Mouse (Mus musculus) hindbrain, embryonic 12.5 days (tissue): ENCODE measurements around the gene Serpina10. TPM values are rescaled to one million over a fixed set of nuclear protein-coding genes. Genes with fewer than 3 reads are reported as not detected.
"Not testable (repeated sequence)": the region's sequence is repeated elsewhere in the genome, so short reads cannot be mapped to it uniquely, and the experiment has no call there.

ENCODE experiments used
- ATAC-seq: fragments of 200-750 bp; cut with Nextera tagmentation; 2 replicates; pipeline ENCODE4 v1.8.0; 2017; ENCODE audit warnings: moderate TSS enrichment; ENCODE audit not compliant: low FRiP score
- H3K27ac ChIP-seq: fragments of 300-500 bp; sonication (generic); 2 replicates; pipeline ENCODE4 v1.5.1; 2016; ENCODE audit warnings: mild to moderate bottlenecking
- H3K27me3 ChIP-seq: fragments of 300-500 bp; sonication (generic); 2 replicates; pipeline ENCODE4 v1.6.1; 2016; ENCODE audit warnings: mild to moderate bottlenecking
- H3K36me3 ChIP-seq: fragments of 300-500 bp; sonication (generic); 2 replicates; pipeline ENCODE4 v1.6.1; 2016; ENCODE audit warnings: mild to moderate bottlenecking
- H3K4me1 ChIP-seq: fragments of 300-500 bp; sonication (generic); 2 replicates; pipeline ENCODE4 v1.6.1; 2016
- H3K4me2 ChIP-seq: fragments of 300-500 bp; sonication (generic); replicated peaks from 2 replicates; pipeline ENCODE4 v1.6.1; 2016; ENCODE audit warnings: mild to moderate bottlenecking
- H3K4me3 ChIP-seq: fragments of 300-500 bp; sonication (generic); 2 replicates; pipeline ENCODE4 v1.5.1; 2016; ENCODE audit warnings: mild to moderate bottlenecking
- H3K9ac ChIP-seq: fragments of 300-500 bp; sonication (generic); 2 replicates; pipeline ENCODE4 v1.6.1; 2016; ENCODE audit warnings: mild to moderate bottlenecking, moderate library complexity
- H3K9me3 ChIP-seq: fragments of 300-500 bp; sonication (generic); replicated peaks from 2 replicates; pipeline ENCODE4 v1.6.1; 2016; ENCODE audit warnings: mild to moderate bottlenecking
- WGBS: fragments of 180-500 bp; shearing (Covaris S2); methylation state at CpG from one replicate; pipeline ENCODE4 v1.1.7; 2016; 5-methylcytosine and 5-hydroxymethylcytosine counted together
- polyA plus RNA-seq: library from polyadenylated mRNA; unstranded; fragments of >200 nt; fragmentation: Nextera tagmentation; extraction: Ambion mirVana; gene quantifications from 2 replicates; pipeline ENCODE4 v1.2.1, GENCODE M21; 2016

Gene Serpina10
- polyA plus RNA-seq, 1 experiment from 2014 or later = not detected

- H3K36me3 ChIP-seq = no peaks in the 10 kb centered on the region
- WGBS = 66% methylated on average over 2 of the region's 2 CpGs
- no peak for ATAC-seq
- no peaks in the 10 kb centered on the region for H3K4me1 ChIP-seq
- H3K4me3 ChIP-seq = no peak overlapping the region
- no peaks in the 10 kb centered on the region for H3K27me3 ChIP-seq
- no peaks in the 10 kb centered on the region for H3K9me3 ChIP-seq
- H3K27ac ChIP-seq = no peak overlapping the region
- no peak overlapping the region for H3K9ac ChIP-seq
- H3K4me2 ChIP-seq = no peak overlapping the region
These were observed 32.8 kb downstream of the Serpina10 start for GRCm38 (mm10) chr12:103598411-103598810.

- H3K27ac ChIP-seq = no peak overlapping the region
- ATAC-seq = no peak
- H3K4me2 ChIP-seq = no peak overlapping the region
- H3K27me3 ChIP-seq = no peaks in the 10 kb centered on the region
- H3K4me3 ChIP-seq = no peak overlapping the region
- H3K9ac ChIP-seq = no peak overlapping the region
- H3K9me3 ChIP-seq = no peaks in the 10 kb centered on the region
- H3K36me3 ChIP-seq = no peaks in the 10 kb centered on the region
- WGBS = 85% methylated on average over 8 of the region's 8 CpGs
- no peaks in the 10 kb centered on the region for H3K4me1 ChIP-seq
These were observed 47.5 kb downstream of the Serpina10 start for GRCm38 (mm10) chr12:103583771-103584170.

DNA sequence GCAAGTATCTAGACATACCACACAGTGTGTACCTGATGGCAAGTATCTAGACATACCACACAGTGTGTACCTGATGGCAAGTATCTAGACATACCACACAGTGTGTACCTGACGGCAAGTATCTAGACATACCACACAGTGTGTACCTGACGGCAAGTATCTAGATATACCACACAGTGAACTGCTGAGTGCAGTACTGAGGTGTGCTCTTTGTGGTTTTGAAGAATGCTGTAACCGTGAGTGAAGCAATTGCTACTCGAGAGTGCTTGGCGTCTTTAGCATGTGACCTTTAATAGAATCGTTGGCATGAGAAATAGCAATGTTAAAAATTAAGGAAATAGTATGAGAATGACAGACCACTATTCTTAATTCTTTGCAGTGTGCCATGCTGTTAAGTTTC lies 53.1 kb downstream of the Serpina10 start:
- H3K4me1 ChIP-seq, H3K4me2 ChIP-seq, H3K36me3 ChIP-seq, H3K4me3 ChIP-seq, H3K9ac ChIP-seq, ATAC-seq, H3K9me3 ChIP-seq, H3K27me3 ChIP-seq, H3K27ac ChIP-seq: not testable (repeated sequence)
- WGBS = 94% methylated on average over 6 of the region's 6 CpGs

DNA sequence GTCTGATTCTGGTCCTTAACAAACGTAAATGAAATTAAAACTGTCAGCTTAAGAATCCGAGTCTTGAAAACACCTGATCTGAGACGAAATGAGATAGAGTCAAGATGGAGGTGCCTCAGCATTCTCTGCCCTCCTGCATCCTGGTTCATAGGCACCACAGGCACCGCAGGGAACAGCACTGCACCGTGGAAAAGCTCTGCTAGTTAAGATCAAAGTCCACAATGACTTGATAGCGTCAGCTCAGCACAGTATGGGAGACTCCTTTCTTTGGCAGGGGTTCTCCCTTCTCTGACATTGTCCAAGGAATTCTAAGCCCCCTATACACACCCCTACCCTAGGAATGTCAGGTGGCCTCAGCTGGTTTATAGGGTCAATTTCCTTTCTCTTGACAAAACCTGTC lies 61.6 kb downstream of the Serpina10 start:
- H3K4me1 ChIP-seq = no peaks in the 10 kb centered on the region
- no peak overlapping the region for H3K4me2 ChIP-seq
- 69% methylated on average over 6 of the region's 6 CpGs for WGBS
- no peak overlapping the region for H3K9ac ChIP-seq
- no peak overlapping the region for H3K4me3 ChIP-seq
- H3K9me3 ChIP-seq = no peaks in the 10 kb centered on the region
- no peak for ATAC-seq
- no peaks in the 10 kb centered on the region for H3K36me3 ChIP-seq
- no peak overlapping the region for H3K27ac ChIP-seq
- no peaks in the 10 kb centered on the region for H3K27me3 ChIP-seq

- no peaks in the 10 kb centered on the region for H3K36me3 ChIP-seq
- H3K9me3 ChIP-seq = no peaks in the 10 kb centered on the region
- H3K9ac ChIP-seq = no peak overlapping the region
- H3K27ac ChIP-seq = no peak overlapping the region
- no peaks in the 10 kb centered on the region for H3K27me3 ChIP-seq
- WGBS = 73% methylated on average over 3 of the region's 3 CpGs
- no peak for ATAC-seq
- H3K4me3 ChIP-seq = no peak overlapping the region
- H3K4me1 ChIP-seq = no peaks in the 10 kb centered on the region
- H3K4me2 ChIP-seq = no peak overlapping the region
These were observed 64.1 kb downstream of the Serpina10 start for GRCm38 (mm10) chr12:103567129-103567528.

- Histone ChIP-seq H3K9me3 (no peaks in the 10 kb centered on the region), H3K27me3 (no peaks in the 10 kb centered on the region), H3K4me2 (no peak overlapping the region), H3K27ac (no peak overlapping the region), H3K4me3 (no peak overlapping the region), H3K9ac (no peak overlapping the region), H3K4me1 (no peaks in the 10 kb centered on the region), H3K36me3 (no peaks in the 10 kb centered on the region)
- WGBS = 85% methylated on average over 7 of the region's 7 CpGs
- ATAC-seq = no peak
These were observed 66.1 kb downstream of the Serpina10 start for GRCm38 (mm10) chr12:103565151-103565550.

Other genes with a start within 250 kb of the Serpina10 start
- 16.9 TPM in 2 replicates for gene Otub2, start 242.8 kb downstream of the Serpina10 start, polyA plus RNA-seq
- 0.79 and 1.3 TPM in 2 replicates for gene 9330161L09Rik, start 223.6 kb downstream of the Serpina10 start, polyA plus RNA-seq
- gene Ddx24, start 205.6 kb downstream of the Serpina10 start, polyA plus RNA-seq = 120 and 128 TPM in 2 replicates
- 9.2 and 11.3 TPM in 2 replicates for gene Ifi27, start 197.2 kb downstream of the Serpina10 start, polyA plus RNA-seq
- gene Ifi27l2a, start 187.8 kb downstream of the Serpina10 start, polyA plus RNA-seq = 3.2 and 3.7 TPM in 2 replicates
- gene Ifi27l2b, start 174.2 kb downstream of the Serpina10 start, polyA plus RNA-seq = not detected in 2 replicates
- gene Ppp4r4, start 99.2 kb downstream of the Serpina10 start, polyA plus RNA-seq = 2.6 and 2.9 TPM in 2 replicates
- gene Serpina6, start 25.8 kb upstream of the Serpina10 start, polyA plus RNA-seq = not detected in 2 replicates
- not detected in 2 replicates for gene Serpina16, start 44.7 kb upstream of the Serpina10 start, polyA plus RNA-seq
- gene Serpina1f, start 64.1 kb upstream of the Serpina10 start, polyA plus RNA-seq = not detected in 2 replicates
- not detected in 2 replicates for gene Serpina1d, start 142.1 kb upstream of the Serpina10 start, polyA plus RNA-seq
- gene Serpina1b, start 198.9 kb upstream of the Serpina10 start, polyA plus RNA-seq = not detected in 2 replicates
- gene Serpina1a, start 232.1 kb upstream of the Serpina10 start, polyA plus RNA-seq = not detected in 2 replicates